Mouse (Mus musculus): ENCODE data around the gene Ruvbl1.

The Ruvbl1 gene

GRCm38 (mm10) chr6:88545397-88545790, 80.2 kb downstream of the Ruvbl1 start:
- no peak for DNase-seq (ENCODE audit: low read depth, low spot score)
